Mouse (Mus musculus) small intestine, adult 2 months (tissue): ENCODE data around the gene Fam92b.

Experiments
- CTCF ChIP-seq: fragments of 200-500 bp; IDR thresholded peaks from 2 replicates; pipeline ENCODE4 v1.5.1; 2012; ENCODE audit warnings: low read depth, mild to moderate bottlenecking, control low read depth, inconsistent platforms, low read length, moderate library complexity, mixed read lengths; ENCODE audit not compliant: insufficient replicate concordance, insufficient read length; ENCODE audit errors: extremely low read depth
- POLR2A ChIP-seq: fragments of 200-500 bp; IDR thresholded peaks from 2 replicates; pipeline ENCODE4 v1.6.1; 2012; ENCODE audit warnings: low read depth, mild to moderate bottlenecking, control low read depth, inconsistent platforms, low read length, moderate library complexity

- TF ChIP-seq CTCF (no peak), POLR2A (no peak)
Observed at GRCm38 (mm10) chr8:120167136-120167535, 10.1 kb downstream of the Fam92b start.
